Mouse (Mus musculus) adrenal gland, postnatal 14 days (tissue): ENCODE measurements around the gene Fam227a. TPM values are rescaled to one million over a fixed set of nuclear protein-coding genes. Genes with fewer than 3 reads are reported as not detected.

Experiments
- DNase-seq: peaks from one replicate; pipeline ENCODE4 v3.0.0; 2021; ENCODE audit warnings: mixed read lengths
- total RNA-seq: library from RNA; stranded (reverse); gene quantifications from 2 replicates; pipeline ENCODE4 v1.2.3, GENCODE M21; 2021

Fam227a gene
- total RNA-seq, 1 experiment from 2014 or later, result 4.8 TPM

DNA sequence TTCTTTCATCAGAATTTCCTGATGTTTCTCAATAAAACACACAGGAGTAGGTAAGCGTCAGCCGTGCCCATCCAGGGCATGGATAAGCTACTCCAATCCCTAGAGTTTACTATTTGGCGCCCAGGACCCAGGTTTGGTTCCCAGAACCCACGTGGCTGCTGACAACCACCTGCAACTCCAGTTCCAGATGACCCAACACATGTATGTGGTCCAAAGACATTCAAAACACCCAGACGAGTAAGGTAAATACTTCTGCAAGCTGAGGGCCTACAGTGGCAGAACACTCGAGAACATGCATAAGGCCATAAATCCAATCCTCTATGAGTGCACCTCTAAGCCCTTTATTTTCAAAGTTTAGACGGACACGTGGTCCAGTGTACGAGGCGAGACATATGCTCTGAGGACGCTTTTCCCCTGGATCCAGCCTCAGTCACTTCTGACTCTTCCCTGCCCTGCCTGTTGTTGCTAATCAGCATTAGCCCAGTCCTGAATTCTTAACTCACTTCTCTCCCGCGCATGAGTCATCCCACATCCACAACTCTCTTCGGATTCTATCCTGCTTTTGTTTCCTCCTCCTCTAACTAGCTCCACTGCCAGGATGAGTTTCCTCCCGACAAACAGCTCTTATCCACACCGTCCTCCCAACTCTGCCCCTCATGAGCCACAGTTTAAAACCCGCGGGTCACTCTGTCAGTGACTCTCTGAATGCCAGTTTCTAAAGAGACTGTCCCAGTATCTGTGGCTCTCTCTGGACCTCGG is 25.1 kb upstream of the Fam227a start:
- DNase-seq, result peak; percentile 50

DNA sequence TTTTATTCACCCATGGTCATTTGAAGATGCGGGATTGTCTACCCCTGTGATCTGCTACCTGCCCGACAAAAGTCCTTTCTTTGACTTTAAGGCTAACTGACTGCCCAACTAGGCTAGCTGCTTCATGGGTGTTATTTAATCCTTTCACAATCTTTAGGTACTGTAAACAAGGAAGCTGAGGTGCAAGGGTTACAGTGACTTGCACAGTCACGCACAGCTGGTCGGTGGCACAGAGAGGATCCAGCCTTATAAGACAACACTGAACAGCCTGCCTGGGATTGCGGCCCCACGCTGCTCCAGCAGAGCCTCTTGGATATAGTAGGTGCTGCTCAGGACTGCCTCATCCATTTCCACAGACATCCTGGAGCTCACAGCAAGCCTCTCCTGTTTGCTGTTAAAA is 24.4 kb upstream of the Fam227a start:
- DNase-seq, result no peak

DNA sequence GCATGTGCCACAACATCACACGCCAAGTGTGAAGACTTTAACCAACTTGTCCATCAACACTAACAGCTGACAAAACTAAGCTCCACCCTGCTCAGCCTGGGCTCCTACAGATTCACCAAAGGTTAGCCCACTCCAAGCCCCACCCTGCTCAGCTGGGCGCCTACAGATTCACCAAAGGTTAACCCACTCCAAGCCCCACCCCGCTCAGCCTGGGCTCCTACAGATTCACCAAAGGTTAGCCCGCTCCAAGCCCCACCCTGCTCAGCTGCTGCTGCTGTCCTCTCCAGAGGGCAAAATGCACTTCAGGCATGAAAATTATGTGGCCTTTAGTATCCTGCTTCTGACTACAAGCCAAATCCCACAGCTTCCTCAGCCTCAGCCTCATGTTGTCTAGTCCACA is 23.2 kb upstream of the Fam227a start:
- no peak for DNase-seq

DNA sequence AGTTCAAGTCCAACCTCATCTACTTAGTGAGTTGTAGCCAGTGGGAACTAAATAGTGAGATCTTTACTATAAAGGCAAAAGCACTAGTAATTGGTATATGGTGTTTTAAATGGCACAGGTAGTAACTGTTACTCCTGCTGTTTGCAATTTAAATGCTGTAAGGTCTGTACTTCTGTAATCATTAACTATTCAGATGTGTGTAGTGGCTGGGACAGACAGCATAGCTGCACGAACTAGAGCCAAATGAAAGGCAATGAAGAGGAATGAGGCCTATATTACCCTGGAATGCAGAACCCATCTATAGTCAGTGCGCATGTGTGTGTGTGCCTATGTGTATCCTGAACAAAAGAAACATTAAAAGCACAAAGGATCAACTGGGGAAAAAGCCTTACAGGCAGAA is 19.2 kb upstream of the Fam227a start:
- no peak for DNase-seq

DNA sequence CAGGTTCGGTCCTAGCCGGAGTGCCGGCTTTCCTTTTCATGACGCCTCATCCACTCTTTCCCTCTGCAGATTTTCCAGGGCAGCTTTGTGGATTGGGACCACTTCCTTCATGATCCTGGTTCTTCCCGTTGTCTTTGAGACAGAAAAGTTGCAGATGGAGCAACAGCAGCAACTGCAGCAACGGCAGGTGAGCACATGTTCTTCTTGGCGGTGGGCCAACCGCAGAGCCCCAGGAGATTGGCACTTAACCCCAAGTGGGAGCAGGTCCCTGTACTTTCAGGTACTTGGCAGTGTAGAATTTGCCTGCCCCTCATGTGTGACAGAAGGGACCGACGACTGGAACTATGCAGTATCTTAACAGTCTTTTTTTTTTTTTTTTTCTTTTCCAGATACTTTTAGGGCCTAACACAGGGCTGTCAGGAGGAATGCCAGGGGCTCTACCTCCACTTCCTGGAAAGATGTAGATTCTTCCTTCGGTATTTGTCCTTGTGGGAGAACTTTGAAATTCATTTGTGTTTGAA is 13.1 kb upstream of the Fam227a start:
- DNase-seq, result peak; percentile 46

DNA sequence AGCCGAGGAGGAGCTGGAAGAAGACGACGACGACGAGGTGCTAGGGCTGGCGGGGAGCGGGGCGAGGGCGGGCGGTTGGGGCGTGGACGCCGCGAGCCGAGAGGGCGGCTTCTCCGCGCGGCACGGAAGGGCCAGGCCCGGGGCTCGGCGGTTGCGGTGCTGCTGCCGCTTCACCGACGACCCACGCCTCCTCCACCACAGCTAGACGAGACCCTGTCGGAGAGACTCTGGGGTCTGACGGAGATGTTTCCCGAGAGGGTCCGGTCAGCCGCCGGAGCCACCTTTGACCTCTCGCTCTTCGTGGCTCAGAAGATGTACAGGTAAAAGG is 12.2 kb upstream of the Fam227a start:
- DNase-seq, result no peak

DNA sequence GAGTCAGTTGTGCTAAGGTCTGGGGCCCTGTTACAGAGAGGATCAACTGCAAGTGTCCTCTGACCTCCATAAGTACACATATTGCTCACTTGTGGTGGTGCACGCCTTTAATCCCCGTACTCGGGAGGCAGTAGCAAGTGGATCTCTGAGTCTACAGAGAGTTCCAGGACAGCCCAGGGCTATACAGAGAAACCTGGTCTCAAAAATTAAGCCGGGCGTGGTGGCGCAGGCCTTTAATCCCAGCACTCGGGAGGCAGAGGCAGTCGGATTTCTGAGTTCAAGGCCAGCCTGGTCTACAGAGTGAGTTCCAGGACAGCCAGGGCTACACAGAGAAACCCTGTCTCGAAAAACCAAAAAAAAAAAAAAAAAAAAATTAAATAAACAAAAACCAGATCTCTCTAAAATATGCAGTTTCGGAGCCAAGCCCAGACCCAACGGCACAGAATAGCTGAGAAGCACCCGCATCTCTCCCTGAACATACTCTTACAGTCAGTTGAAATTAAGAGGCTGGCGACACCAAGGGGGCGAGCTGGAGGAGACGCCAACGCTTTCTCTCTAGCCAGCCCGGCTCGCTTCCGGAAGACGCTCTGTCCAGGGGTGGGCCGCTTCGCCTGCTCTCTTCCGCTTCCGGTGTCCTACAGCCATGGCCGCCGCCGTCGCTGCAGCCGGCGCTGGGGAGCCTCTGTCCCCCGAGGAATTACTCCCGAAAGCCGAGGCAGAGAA is 11.7 kb upstream of the Fam227a start, which contains the start of gene Tomm22:
TSS of gene Tomm22 (plus strand) at position 613 of the 723 bp plus-strand sequence.
- peak; percentile 95 for DNase-seq

DNA sequence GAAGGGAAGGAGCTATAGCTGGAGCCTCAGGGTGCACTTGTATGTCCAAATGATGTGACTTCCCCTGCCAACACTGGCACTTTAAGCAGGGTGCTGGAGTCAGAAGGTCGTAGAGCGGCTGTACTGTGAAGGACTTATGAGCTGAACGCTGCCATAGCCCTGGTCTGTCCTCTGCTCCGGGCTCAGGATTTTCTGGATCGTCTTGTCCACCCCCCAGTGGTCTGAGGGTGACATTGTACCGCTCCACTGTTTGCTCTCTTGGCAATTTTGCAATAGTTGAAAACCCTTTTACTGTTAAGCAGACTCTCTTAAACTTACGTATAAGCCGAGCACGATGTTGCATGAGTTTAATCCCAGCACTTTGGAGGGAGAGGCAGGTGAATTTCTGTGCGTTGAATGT is 10.4 kb upstream of the Fam227a start:
- DNase-seq, result peak; percentile 71

DNA sequence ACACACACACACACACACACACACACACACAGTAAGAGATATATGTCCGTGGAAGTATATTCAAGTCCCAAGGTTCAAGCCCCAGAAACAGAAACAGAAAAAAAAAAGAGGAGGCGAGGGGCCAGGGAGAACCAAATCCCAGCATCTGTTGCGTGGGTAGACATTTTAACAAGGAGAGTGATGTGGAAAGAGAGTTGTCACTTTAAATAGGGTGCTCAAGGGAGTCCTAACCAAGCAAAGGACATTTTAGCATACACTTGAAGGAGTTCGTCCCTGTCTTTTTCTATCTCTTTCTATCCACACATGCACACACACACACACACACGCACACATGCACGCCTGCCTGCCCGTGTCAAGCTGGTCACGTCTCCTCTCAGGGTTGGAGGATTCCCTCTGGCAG is 5.9 kb upstream of the Fam227a start:
- DNase-seq, result no peak

DNA sequence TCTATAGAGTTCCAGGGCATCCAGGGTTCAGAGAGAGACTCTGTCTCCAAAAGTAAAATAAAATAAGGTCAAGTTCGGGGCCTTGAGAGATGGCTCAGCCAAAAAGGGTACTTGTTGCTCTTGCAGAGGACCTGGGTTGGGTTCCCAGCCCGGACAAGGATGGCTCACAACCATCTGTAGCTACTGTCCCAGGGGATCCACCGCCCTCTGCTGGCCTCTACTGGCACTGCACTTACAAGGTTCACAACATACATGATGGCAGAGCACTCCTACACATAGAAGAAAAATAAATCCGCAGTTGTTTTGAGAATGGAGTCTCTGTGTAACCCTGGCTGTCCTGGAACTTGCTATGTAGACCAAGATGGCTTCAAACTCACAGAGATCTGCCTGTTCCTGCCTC is 3.1 kb upstream of the Fam227a start:
- peak; percentile 48 for DNase-seq

DNA sequence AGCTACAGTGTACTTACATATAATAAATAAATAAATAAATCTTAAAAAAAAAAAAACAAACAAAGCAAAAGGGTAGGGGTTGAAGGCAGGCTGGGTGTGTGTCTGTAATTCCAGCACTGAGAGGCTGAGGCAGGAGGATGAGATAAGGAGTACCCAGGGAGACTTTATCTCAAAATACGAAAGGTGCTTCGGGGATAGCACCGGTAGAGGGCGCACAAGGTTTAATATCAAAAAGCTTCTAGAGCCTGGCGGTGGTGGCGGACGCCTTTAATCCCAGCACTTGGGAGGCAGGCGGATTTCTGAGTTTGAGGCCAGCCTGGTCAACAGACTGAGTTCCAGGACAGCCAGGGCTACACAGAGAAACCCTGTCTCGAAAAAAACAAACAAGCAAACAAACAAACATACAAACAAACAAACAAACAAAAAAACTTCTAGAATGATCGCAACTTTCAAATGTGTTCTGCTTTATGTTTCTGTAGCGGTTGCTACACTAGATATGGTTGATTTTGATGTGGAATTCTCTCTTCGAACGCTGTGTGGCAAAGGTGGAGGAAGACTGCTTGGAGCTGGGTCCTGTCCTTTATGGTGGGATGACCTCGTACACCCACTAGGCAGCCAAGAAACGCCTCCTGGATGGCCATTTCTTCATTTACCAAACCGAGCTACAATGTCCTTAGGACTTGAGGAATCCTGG is 772 bp downstream of the Fam227a start:
- DNase-seq, result peak; percentile 88

DNA sequence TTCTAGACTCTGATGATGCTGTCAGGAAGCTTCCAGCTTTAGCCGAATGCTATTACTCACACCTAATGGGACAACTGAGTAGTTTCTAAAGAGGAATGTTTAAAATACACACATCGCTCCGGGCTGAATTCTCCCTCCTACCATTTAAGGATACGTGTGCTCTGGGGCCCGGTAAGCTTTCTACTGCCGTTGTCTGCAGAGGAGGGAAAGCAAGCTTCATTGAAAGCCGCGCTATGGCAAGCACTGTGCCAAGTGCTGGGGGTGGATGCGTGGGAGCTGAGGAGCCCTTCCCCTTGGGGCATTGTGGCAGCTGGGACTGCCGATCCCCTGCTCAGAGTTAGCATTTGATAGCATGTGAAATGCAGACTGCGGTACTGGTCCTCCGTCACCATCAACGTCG is 2.3 kb downstream of the Fam227a start:
- no peak for DNase-seq

DNA sequence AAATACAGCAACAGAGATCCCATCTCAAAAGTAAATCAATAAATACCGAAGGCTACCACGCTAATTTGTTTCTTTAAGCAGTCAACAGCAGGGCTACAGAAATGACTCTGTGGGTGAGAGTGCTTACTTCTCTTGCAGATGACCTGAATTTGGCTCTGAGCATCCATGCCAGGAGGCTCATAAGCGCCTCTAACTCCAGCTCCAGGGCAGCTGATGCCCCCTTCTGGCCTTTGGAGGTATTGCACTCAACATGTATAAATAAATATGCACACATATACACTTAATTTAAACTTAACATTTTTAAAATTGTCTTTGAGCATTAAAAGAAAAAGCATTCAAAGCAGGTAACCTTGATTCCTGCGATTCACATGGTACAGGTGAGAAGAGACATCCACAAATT is 7.3 kb downstream of the Fam227a start:
- DNase-seq, result peak; percentile 51

DNA sequence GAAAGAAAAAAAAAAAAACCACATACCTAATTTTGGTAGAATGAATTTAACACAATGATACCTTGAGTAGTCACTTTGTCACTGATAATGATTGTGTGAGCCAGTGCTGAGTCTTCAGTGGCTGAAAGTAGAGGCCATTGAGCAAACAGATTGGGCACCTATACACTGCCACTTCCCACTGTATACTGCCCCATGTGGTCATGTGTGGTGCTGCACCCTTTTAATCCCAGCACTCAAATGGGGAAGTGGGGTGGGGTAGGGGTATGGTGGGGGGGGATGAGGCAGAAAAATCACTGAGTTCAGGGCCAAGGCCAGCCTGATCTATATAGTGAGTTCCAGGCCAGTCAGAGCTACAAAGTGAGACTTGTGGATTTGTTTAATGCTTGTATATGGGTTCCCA is 8.2 kb downstream of the Fam227a start:
- peak; percentile 54 for DNase-seq

DNA sequence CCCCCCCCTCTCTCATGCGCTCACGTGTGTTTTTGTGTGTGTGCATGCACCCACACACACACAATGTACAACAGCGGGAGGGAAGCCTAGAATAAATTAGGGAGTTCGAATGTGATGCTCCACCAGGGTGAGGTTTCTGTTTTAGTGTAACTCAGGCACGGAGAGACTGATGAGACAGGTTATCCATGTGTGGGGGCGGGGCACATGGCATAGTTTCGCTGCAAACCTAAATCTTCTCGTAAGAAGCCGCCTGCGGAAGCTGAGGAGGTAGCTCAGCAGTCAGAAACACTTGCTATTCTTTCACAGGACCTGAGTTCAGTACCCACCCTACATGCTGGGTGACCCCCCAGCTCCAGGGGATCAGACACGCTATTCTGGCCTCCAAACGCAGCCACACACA is 10.6 kb downstream of the Fam227a start:
- DNase-seq, result no peak

DNA sequence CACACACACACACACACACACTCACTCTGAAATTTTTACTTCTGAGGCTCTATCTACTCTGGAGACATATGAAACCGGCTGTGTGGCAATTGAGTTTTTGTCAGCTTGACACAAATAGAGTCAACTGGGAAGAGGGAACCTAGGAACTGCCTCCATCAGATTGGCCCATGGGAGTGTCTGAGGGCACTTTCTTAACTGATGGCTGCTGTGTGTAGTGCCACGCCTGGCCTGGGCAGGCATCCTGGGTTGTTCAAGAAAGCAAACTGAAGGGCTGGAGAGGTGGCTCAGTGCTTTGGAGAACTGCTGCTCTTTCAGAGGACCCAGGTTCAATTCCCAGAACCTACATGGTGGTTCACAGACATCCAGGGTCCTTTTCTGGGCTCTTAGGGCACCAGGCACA is 13.3 kb downstream of the Fam227a start:
- DNase-seq, result no peak

DNA sequence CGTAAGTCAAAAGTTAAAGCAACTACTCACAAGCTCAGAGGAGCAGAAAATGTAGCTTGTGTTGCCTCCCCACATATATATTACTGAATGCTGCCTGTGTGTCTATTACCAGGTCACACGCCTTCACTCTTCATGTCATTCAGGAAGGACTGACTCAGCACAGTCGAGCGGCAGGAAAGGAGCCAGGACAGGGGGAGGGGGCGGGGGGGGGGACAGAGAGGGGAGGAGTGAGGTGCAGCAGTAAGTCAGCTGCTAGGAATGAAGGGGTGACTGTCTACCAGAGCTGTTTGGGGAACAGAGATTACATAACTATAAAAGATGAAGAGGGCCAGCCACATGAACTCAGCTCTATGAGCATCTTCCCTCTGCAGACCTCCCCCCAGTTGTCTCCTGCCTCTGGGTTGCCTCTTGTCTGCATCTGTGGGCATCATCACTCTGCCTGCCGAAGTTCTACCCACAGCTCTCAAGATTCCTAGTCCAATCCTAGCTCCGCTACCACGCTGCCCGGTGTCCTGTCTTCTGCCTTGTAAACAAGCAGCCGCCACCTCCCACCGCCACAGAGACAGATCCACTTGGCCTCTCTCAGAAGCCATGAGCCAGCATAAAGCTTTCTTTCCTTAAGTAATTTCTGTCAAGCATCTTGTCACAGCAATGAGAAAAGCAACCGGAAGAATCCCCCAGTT is 17.5 kb downstream of the Fam227a start:
- DNase-seq, result no peak

DNA sequence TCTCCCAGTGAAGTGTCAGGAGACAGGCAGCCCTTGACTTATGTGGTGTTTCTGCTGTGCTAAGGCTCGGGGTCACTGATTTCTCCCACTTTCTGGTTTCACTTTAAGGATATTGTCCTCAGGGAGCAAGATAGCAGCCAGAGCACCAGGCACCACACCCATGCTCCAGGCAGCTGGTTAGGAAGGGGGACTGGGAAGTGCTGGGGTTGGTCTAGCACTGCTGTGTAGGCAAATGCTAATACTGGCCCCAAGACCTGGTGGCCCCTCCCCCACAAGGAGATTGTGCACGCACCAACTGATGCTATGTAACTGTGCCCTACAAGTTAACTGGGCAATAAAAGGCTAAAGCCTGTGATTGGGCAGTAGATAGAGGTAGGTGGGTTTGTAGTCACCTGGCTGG is 28.3 kb downstream of the Fam227a start:
- no peak for DNase-seq

DNA sequence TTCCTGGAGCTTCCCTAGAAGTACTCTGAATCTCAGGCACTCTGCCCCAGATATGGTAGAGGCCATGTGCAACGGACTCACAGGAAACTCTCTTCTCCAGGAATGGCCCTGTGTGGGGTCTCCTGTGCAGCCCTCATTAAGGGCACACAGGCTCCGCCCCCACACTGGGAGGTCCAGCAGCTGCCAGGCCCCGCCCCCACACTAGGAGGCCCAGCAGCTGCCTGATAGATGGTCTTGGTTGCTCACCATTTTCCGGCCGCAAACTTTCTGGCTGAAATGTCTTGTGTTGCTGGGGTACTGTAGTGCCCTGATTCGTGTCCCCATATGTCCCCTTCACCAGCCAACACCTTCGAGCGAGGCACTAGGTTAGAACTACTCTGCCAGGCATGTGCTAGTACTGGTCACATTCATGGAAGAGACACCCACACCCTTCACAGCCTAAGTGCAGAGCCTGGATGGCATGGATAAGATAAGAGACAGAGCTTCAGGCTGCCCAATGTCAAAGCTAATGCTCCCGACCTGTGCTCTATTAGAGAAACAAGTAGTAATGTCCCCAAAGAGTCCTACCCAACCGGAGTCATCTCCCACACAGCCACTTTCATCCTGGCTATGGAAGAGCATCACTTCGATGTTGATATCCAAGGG is 38.9 kb downstream of the Fam227a start:
- no peak for DNase-seq

DNA sequence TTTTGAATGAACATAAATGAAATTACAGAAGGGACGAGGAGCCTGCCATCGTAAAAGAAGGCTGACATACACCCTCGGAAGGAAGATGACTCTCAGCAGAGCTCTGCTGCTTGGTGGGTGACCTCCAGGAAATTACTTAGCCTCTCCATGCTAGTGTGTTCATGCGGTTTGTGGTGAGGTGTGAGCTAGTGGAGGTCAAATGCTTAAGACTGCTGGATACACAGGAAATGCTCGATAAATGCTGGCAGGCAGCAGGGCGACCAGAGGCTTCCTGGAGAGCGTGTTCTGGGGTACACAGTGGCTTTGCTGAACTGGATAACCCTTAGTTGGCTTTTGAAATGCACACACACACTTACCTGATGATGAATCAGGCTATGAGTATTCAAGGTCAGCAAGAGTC is 40.3 kb downstream of the Fam227a start:
- DNase-seq, result no peak

DNA sequence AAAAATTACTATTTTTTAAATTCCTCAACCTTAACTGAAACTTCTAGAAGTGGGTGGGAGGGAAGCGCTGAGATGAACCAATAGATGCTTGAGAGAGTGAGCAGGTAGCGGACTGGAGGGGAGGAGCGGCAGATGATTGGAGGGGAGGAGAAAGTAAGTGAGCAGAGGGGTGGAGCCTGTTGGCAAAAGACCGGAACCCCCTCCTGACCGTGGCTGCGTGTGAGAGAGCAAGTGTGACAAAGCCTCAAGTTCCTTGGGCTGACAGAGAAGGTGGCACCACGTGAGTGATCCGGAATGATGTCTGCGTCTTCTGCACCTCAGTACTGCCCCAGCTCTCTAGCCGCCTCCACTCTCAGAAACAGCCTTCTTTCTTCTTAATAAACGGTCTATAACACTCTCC is 41.6 kb downstream of the Fam227a start:
- no peak for DNase-seq

DNA sequence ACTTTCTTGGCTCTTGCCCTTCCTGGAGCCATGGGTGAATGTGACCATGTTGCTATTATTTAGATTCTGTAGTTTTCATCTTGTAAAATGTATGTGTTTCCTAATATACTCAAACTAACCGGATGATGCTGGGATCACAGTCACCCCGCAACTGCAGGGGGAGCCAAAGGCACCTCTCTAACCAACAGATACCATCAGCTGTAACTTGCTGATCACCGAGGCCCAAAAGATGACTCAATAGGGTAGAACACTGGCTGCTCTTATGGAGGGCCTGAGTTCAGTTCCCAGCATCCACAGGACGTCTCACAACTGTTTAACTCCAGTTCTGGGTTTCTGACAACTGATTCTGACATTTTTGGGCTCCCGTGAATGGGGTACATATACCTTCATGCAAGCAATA is 42.0 kb downstream of the Fam227a start:
- DNase-seq, result no peak
